Mouse (Mus musculus): ENCODE results near the gene Foxj2.

Foxj2 gene

GRCm38 (mm10) chr6:122820071-122820798 is 521 bp downstream of the Foxj2 start:
- peak; percentile 38 to 39 for DNase-seq

GRCm38 (mm10) chr6:122820799-122821650 is 1.3 kb downstream of the Foxj2 start:
- peak in 1 of 2 experiments; percentile 10 for DNase-seq

- no peak for DNase-seq
Measured at GRCm38 (mm10) chr6:122821822-122822221, 2.1 kb downstream of the Foxj2 start.

- DNase-seq, result peak; percentile 34 to 44
Measured at GRCm38 (mm10) chr6:122824086-122824485, 4.4 kb downstream of the Foxj2 start.

- no peak for DNase-seq
Measured at GRCm38 (mm10) chr6:122825166-122825565, 5.5 kb downstream of the Foxj2 start.

- DNase-seq, result peak; percentile 67 to 71
Measured at GRCm38 (mm10) chr6:122825923-122826742, 6.4 kb downstream of the Foxj2 start.

- DNase-seq, result peak in 1 of 2 experiments; percentile 49
Measured at GRCm38 (mm10) chr6:122828086-122828485, 8.4 kb downstream of the Foxj2 start.

- DNase-seq, result no peak
Measured at GRCm38 (mm10) chr6:122832880-122833279, 13.2 kb downstream of the Foxj2 start.

- DNase-seq, result peak in 1 of 2 experiments; percentile 53
Measured at GRCm38 (mm10) chr6:122834365-122834764, 14.7 kb downstream of the Foxj2 start.

- no peak for DNase-seq
Measured at GRCm38 (mm10) chr6:122836974-122837373, 17.3 kb downstream of the Foxj2 start.

- no peak for DNase-seq
Measured at GRCm38 (mm10) chr6:122837539-122837938, 17.8 kb downstream of the Foxj2 start.

- DNase-seq, result no peak
Measured at GRCm38 (mm10) chr6:122843759-122844158, 24.0 kb downstream of the Foxj2 start.

- DNase-seq, result no peak
Measured at GRCm38 (mm10) chr6:122852696-122853095, 33.0 kb downstream of the Foxj2 start.

- DNase-seq, result no peak
Measured at GRCm38 (mm10) chr6:122854552-122854951, 34.8 kb downstream of the Foxj2 start.

- no peak for DNase-seq
Measured at GRCm38 (mm10) chr6:122855955-122856354, 36.2 kb downstream of the Foxj2 start, which contains the start of gene C3ar1. TSS of gene C3ar1 (minus strand) at chr6:122856161.

- DNase-seq, result no peak
Measured at GRCm38 (mm10) chr6:122862434-122862833, 42.7 kb downstream of the Foxj2 start.

GRCm38 (mm10) chr6:122862871-122863270 is 43.2 kb downstream of the Foxj2 start:
- DNase-seq, result no peak

GRCm38 (mm10) chr6:122867914-122868313 is 48.2 kb downstream of the Foxj2 start:
- no peak for DNase-seq

- DNase-seq, result no peak
Measured at GRCm38 (mm10) chr6:122869846-122870245, 50.1 kb downstream of the Foxj2 start.

GRCm38 (mm10) chr6:122872800-122873199 is 53.1 kb downstream of the Foxj2 start:
- no peak for DNase-seq

GRCm38 (mm10) chr6:122873871-122874719 is 54.4 kb downstream of the Foxj2 start, which contains the start of gene Necap1:
TSS of gene Necap1 (plus strand) at chr6:122874474.
- peak; percentile 99 to 100 for DNase-seq

Data from cerebellum, postnatal 14 days (tissue).